Mouse (Mus musculus): ENCODE data around the gene Hoxa10.
A peak's percentile ranks its signal among the peaks of the same experiment; 100 is the strongest.

Hoxa10 gene

GRCm38 (mm10) chr6:52218643-52219215 lies 21.9 kb downstream of the Hoxa10 start:
- no peak for DNase-seq (ENCODE audit: low read depth, low spot score)

GRCm38 (mm10) chr6:52217895-52218642 lies 22.6 kb downstream of the Hoxa10 start:
- peak; percentile 27 for DNase-seq (ENCODE audit: low read depth, low spot score)

GRCm38 (mm10) chr6:52217459-52217768 lies 23.2 kb downstream of the Hoxa10 start:
- peak; percentile 58 for DNase-seq (ENCODE audit: low read depth, low spot score)

DNA sequence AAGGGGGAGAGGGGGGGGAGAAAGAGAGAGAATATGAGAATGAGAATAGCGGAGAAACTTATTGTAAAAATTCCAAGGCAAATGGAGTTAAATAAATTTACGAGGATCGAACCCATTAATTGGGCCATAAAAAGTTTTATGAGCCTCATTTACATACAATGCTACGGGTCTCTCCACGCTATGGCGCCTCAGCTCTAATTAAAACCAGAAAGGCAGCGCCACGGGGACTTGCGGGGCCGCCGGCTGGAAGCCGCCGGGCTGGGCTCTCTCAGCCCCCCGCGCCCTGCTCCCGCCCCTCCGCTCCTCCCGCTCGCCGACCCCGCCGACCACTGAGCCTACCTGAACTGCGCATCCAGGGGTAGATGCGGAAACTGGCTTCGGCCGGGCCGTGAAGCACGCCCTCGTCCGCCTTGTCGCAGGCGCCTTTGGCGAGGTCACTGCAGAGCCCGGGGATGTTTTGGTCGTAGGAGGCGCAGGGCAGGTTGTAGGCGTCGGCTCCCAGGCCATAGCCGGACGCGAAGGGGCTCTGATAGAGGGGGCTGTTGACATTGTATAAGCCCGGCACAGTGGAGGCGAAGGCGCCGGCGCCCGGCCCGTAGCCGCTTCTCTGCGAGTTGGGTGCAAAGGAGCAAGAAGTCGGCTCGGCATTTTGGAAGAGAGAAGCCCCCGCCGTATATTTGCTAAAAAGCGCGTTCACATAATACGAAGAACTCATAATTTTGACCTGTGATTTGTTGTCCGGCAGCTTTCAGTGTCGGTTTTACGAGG lies 23.8 kb downstream of the Hoxa10 start:
- DNase-seq (ENCODE audit: low read depth, low spot score) = peak; percentile 33

GRCm38 (mm10) chr6:52215771-52216535 lies 24.7 kb downstream of the Hoxa10 start:
- no peak for DNase-seq (ENCODE audit: low read depth, low spot score)

DNA sequence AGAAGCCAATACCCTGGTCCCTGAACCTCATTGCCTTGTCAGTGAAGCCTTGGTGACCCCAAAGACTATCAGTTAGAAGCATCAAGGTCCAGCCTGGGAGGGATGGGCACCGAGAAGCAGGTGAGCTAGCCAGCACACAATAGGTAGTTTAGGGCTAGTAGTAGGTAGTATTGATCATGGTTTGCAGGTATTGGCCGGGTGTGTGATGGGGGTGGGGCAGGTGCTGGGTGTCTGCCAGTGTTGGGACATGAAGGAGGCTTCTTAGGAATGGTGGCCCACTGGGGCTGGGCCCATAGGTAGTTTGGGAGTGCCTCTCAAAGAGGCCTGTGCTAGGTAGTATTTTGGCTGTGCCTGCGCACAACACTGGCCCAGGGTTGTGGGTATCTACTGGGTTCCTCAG lies 25.6 kb downstream of the Hoxa10 start:
- DNase-seq (ENCODE audit: low read depth, low spot score) = no peak

DNA sequence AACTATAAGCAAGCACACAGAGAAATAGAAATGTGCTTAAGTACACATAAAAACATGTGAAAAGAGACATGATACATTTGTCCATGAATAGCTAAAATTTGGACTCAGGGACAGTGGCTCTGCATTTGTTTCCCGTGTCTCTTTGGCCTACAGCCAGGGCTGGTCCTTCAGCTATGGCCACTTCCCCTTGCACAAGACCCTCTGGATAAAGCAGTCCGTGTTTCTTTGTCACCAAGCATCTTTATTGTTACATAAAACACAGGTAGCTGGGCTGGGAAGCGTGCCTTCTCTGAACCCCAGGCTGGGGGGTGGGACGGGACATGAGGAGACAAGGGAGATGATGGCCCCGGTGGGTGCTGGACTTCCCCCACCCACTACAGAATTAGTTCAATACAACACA lies 26.4 kb downstream of the Hoxa10 start:
- DNase-seq (ENCODE audit: low read depth, low spot score) = no peak

DNA sequence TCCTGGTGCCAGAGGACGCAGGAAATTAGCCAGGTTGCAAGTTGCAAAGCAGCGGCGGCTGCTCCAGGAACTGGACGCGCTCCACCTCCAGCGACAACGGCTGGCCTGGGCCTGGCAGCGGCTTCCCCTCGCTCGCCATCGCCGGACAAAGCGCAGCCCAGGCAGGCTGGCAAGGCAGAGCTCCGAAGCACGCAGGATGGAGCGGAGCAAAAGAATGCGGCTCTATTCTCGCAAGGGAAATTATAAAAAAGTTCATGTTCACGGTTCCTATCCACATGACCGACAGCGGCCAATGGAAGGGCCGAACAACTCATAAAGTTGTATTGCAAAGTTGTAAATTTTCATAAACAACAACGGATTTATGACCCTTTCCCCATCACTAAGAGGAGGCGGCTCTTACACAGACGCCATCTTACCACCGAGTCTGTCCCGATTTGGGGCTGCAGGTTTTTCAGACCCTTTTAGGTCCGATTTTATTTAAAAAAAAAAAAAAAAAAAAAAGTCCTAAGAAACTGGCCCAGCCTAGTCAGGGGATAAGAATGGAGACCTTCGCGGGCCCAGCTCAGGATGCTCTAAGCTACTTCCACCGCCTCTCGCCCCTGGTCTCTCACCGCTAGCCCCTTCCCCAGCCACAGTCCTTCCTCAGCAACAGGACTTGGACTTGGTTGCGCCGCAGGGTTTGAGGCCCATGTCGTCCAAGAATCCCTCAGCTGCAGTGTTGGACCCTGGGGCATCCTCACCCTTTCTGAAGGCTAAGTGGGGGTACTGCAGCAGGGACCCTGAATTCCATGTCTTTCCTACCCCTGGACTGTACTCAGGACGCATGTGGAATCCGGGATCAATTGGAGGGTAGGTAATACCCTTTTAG lies 27.3 kb downstream of the Hoxa10 start, which contains the start of the genes Hoxa3 and Gm28308:
Gene Hoxa3 (minus strand): TSS at position 218 of the 868 bp plus-strand sequence.
Gene Gm28308 (minus strand): TSS at position 221 of the 868 bp plus-strand sequence.
- no peak for DNase-seq (ENCODE audit: low read depth, low spot score)

- peak; percentile 41 for DNase-seq (ENCODE audit: low read depth, low spot score)
These were observed 28.0 kb downstream of the Hoxa10 start for GRCm38 (mm10) chr6:52212556-52213118.

DNA sequence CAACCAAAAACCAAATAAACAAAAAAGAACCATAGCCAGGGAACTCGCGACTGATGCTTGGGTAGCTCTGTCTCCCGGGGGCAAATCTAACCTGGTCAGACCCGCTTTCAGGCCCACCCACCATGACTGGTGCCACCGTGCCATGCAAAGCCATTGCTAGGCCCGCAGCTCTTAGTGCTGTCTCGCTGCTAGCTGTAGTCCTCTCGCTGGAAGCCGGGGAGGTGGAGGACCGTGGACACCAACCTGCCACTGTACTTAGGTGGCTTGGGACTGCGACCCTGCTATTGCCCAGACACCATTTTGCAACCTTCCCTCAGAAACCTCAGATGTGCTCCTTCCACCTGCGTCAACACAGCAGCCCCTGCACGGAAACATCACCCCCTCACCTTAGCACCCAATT lies 28.7 kb downstream of the Hoxa10 start:
- no peak for DNase-seq (ENCODE audit: low read depth, low spot score)

- peak; percentile 71 for DNase-seq (ENCODE audit: low read depth, low spot score)
These were observed 29.3 kb downstream of the Hoxa10 start for GRCm38 (mm10) chr6:52211170-52211935.

DNA sequence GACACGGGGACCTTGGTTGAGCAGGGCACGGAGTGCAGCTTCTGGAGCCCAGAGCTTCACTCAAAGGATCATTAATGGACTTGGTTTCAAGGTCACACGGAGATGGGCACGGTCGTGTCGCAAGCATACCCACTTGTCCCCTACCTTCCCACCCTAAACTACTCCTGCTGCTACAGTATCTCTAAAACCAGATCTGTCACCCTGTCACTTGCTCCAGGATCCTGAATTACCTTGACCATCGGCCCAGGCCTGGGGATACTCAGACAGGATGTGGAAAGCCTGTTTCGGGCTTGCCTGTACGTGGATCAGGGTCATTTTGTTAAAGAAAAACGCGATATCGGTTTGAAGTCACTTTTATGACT lies 31.0 kb downstream of the Hoxa10 start:
- DNase-seq (ENCODE audit: low read depth, low spot score) = no peak

GRCm38 (mm10) chr6:52208868-52209684 lies 31.6 kb downstream of the Hoxa10 start:
- DNase-seq (ENCODE audit: low read depth, low spot score) = no peak

GRCm38 (mm10) chr6:52208072-52208867 lies 32.4 kb downstream of the Hoxa10 start, which contains the start of gene Hoxa6:
Gene Hoxa6, minus strand, starts transcription at chr6:52208722.
- DNase-seq (ENCODE audit: low read depth, low spot score) = no peak

DNA sequence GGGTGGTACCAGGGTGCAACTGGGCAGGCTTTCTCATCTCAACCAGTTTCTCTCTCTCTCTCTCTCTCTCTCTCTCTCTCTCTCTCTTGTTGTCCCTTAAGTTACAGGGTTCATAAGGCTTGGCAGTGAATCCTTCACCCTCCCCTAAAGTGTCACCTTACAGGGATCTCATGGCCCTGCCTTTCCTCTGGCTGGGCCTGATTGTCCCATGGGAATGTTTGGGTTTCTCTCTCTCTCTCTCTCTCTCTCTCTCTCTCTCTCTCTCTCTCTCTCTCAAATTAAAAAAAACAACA lies 33.0 kb downstream of the Hoxa10 start:
- no peak for DNase-seq (ENCODE audit: low read depth, low spot score)

GRCm38 (mm10) chr6:52206882-52207683 lies 33.6 kb downstream of the Hoxa10 start:
- no peak for DNase-seq (ENCODE audit: low read depth, low spot score)

All from CD4-positive helper T cell, adult 2 months (primary cell).